Mouse (Mus musculus) G1E (cell line): ENCODE measurements around the gene Glce.

Experiments
- CTCF ChIP-seq: IDR thresholded peaks from 2 replicates; pipeline ENCODE4 v1.5.1; 2012; ENCODE audit warnings: low read depth, low read length, inconsistent platforms, mixed read lengths
- GATA1 ChIP-seq: IDR thresholded peaks from 2 replicates; pipeline ENCODE4 v1.6.1; 2012; ENCODE audit warnings: borderline replicate concordance, low read length, inconsistent platforms, mixed read lengths
- POLR2AphosphoS5 ChIP-seq: IDR thresholded peaks from 2 replicates; pipeline ENCODE4 v1.6.1; 2012; ENCODE audit warnings: low read depth, low read length, inconsistent platforms; ENCODE audit not compliant: insufficient replicate concordance
- TAL1 ChIP-seq: conservative IDR thresholded peaks from 2 replicates; pipeline ENCODE4 v1.6.1; 2012; ENCODE audit warnings: low read depth, low read length, inconsistent platforms, mixed read lengths

GRCm38 (mm10) chr9:62018229-62019093 lies 104.0 kb downstream of the Glce start:
- TF ChIP-seq CTCF = no peak
- no peak for TF ChIP-seq GATA1
- TF ChIP-seq TAL1 = no peak
- no peak for TF ChIP-seq POLR2AphosphoS5
